ENCODE assay signal across 9 mouse cellular contexts in the genomic region with DNA sequence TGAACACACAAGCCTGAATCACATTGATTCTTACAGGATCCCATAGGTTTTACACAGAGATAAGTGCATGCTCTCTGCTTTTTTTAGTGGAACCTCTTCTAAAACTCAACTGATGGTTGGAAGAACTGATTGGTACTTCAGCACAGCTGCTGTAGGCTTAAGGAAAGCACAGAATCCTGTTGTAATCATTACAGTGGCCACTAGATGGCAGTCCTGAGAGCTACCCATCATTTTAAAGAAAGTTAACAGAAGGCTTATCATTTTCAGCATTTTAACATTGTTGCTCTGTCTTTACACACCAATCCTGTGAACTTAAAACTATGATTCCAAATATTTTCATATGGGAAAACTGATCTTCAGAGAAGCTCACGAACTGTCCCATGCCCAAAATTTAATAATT.
DNase-seq lines count a peak whose midpoint lies in the region; ATAC-seq lines count a peak whose summit lies in the region.
"Had no signal": no experiment of that assay in that cellular context is flagged by ENCODE, and none has a peak within 500 bp of the region (broad histone marks: within the 10 kb centered on the region; RNA-seq: fewer than 3 reads in every experiment).

No protein-coding gene starts in this region.

- H3K4me3 ChIP-seq in heart, embryonic 10.5 days: no peak overlapping the region
- H3K4me3 ChIP-seq: limb, embryonic 12.5 days had no signal

- 31% methylated on average over 1 of the region's 1 CpGs for WGBS in heart, embryonic 10.5 days

- no peaks in the 10 kb centered on the region for H3K27me3 ChIP-seq in heart, embryonic 10.5 days (ENCODE audit: insufficient read depth, poor library complexity, severe bottlenecking)
- H3K27me3 ChIP-seq: limb, embryonic 12.5 days had no signal

- H3K4me1 ChIP-seq in heart, embryonic 10.5 days: no peaks in the 10 kb centered on the region
- H3K4me1 ChIP-seq: limb, embryonic 12.5 days had no signal

- peak; percentile 28 for DNase-seq in heart, adult 8-10 months (ENCODE audit: low spot score)
- DNase-seq in heart, embryonic 10.5 days (ENCODE audit: low spot score): no peak
- DNase-seq in A20 (ENCODE audit: low read depth, low spot score): peak; percentile 58
- DNase-seq in adrenal gland, adult 2 months: peak; percentile 26
- DNase-seq in embryo, embryonic 11 days: peak; percentile 39
- peak; percentile 59 to 96 for DNase-seq in layer of hippocampus, adult 18-20 months (ENCODE audit: low spot score in 2 of 2)

- H3K36me3 ChIP-seq in heart, embryonic 10.5 days: no peaks in the 10 kb centered on the region
- H3K36me3 ChIP-seq: limb, embryonic 12.5 days had no signal

- ATAC-seq in megakaryocyte, adult 5-6 weeks (ENCODE audit: poor library complexity, severe bottlenecking): 0 out of 2 replicates have a peak, but pooled peaks have one; percentile 57
- no peak for ATAC-seq in megakaryocyte-erythroid progenitor cell, adult 5-6 weeks (replicated peaks; ENCODE audit: low FRiP score, low TSS enrichment, poor library complexity, severe bottlenecking)

- no peak overlapping the region for H3K27ac ChIP-seq in heart, embryonic 10.5 days
- H3K27ac ChIP-seq: limb, embryonic 12.5 days had no signal

- H3K9me3 ChIP-seq in heart, embryonic 10.5 days: no peaks in the 10 kb centered on the region
- H3K9me3 ChIP-seq: limb, embryonic 12.5 days had no signal
